Comparison of ENCODE assay signal across 27 mouse cellular contexts in genomic region chr7:73629182-73629581, GRCm38 (mm10).
"Had no signal": no experiment of that assay in that cellular context is flagged by ENCODE, and none has a peak within 500 bp of the region (broad histone marks: within the 10 kb centered on the region; RNA-seq: fewer than 3 reads in every experiment).

No protein-coding gene starts in this region.

- H3K27ac ChIP-seq: limb, embryonic 12.5 days; limb, embryonic 13.5 days; limb, embryonic 15.5 days; liver, embryonic 12.5 days; liver, embryonic 13.5 days; liver, embryonic 14.5 days; liver, embryonic 15.5 days; lung, embryonic 15.5 days; macrophage; midbrain, embryonic 10.5 days; midbrain, embryonic 12.5 days; midbrain, embryonic 13.5 days; midbrain, embryonic 15.5 days; neural tube, embryonic 12.5 days had no signal

- H3K4me3 ChIP-seq: limb, embryonic 12.5 days; limb, embryonic 13.5 days; limb, embryonic 15.5 days; liver, embryonic 12.5 days; liver, embryonic 13.5 days; liver, embryonic 15.5 days; lung, embryonic 15.5 days; megakaryocyte, embryonic 14.5 days; midbrain, embryonic 10.5 days; midbrain, embryonic 12.5 days; midbrain, embryonic 13.5 days; midbrain, embryonic 15.5 days; myocyte; neural tube, embryonic 12.5 days had no signal

- H3K9me3 ChIP-seq: limb, embryonic 13.5 days; limb, embryonic 15.5 days; liver, embryonic 12.5 days; liver, embryonic 13.5 days; liver, embryonic 15.5 days; lung, embryonic 15.5 days; midbrain, embryonic 12.5 days; midbrain, embryonic 13.5 days; midbrain, embryonic 15.5 days had no signal

- H3K27me3 ChIP-seq: limb, embryonic 12.5 days; limb, embryonic 13.5 days; limb, embryonic 15.5 days; liver, embryonic 12.5 days; liver, embryonic 13.5 days; liver, embryonic 15.5 days; lung, embryonic 15.5 days; midbrain, embryonic 15.5 days had no signal

- H3K36me3 ChIP-seq: limb, embryonic 12.5 days; limb, embryonic 13.5 days; limb, embryonic 15.5 days; liver, embryonic 12.5 days; liver, embryonic 13.5 days; liver, embryonic 15.5 days; lung, embryonic 15.5 days; midbrain, embryonic 10.5 days; midbrain, embryonic 12.5 days; midbrain, embryonic 13.5 days; midbrain, embryonic 15.5 days; neural tube, embryonic 12.5 days had no signal

- DNase-seq: left cerebral cortex, postnatal 4 days; liver; liver, embryonic 13.5 days; liver, postnatal 0 days; lung, adult 18-20 months; lung, adult 2 months; lung, embryonic 14.5 days; lung, postnatal 10 days; lung, postnatal 14 days; lung, postnatal 36 days; lung, postnatal 4 days; midbrain, embryonic 14.5 days had no signal
